ENCODE assay signal across 13 mouse cellular contexts in the genomic region with DNA sequence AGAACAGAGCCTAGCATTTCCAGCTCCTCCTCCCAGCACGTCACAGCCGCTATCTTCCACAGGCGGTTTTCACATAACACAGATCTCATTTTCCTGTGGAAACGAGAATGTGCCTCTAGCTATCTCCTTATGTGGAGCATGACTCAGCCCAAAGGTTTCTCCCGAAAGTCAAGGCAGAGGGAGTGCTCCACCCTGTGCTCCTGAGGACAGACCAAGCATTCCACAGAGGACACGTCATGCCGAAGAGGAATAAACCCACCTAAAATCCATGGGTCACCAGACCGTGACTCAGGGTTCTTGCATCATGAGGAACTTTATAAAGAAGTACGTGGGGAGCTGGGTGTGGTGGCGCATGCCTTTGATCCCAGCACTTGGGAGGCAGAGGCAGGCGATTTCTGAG. TPM values are rescaled to one million over a fixed set of nuclear protein-coding genes. Genes with fewer than 3 reads are reported as not detected.
DNase-seq lines count a peak whose midpoint lies in the region; ATAC-seq lines count a peak whose summit lies in the region.
"Had no signal": no experiment of that assay in that cellular context is flagged by ENCODE, and none has a peak within 500 bp of the region (broad histone marks: within the 10 kb centered on the region; RNA-seq: fewer than 3 reads in every experiment).

No protein-coding gene starts in this region.

- H3K4me3 ChIP-seq in midbrain, embryonic 11.5 days (ENCODE audit: low read depth, low read length) = no peak overlapping the region
- H3K4me3 ChIP-seq in midbrain, embryonic 15.5 days = no peak overlapping the region
- no peak overlapping the region for H3K4me3 ChIP-seq in macrophage (ENCODE audit: inconsistent target)
- H3K4me3 ChIP-seq in forebrain, embryonic 15.5 days = no peak overlapping the region
- no peak overlapping the region for H3K4me3 ChIP-seq in forebrain, embryonic 13.5 days
- H3K4me3 ChIP-seq: liver, embryonic 15.5 days; stomach, embryonic 15.5 days had no signal

- H3K9ac ChIP-seq in midbrain, embryonic 11.5 days (ENCODE audit: low read length) = no peak overlapping the region
- no peak overlapping the region for H3K9ac ChIP-seq in midbrain, embryonic 15.5 days
- no peak overlapping the region for H3K9ac ChIP-seq in forebrain, embryonic 15.5 days (replicated peaks)
- H3K9ac ChIP-seq in forebrain, embryonic 13.5 days = no peak overlapping the region
- H3K9ac ChIP-seq: forebrain, postnatal 0 days; liver, embryonic 15.5 days; stomach, embryonic 15.5 days had no signal

- no peaks in the 10 kb centered on the region for H3K27me3 ChIP-seq in midbrain, embryonic 11.5 days (ENCODE audit: control insufficient read depth, insufficient read depth, low read length)
- no peaks in the 10 kb centered on the region for H3K27me3 ChIP-seq in midbrain, embryonic 15.5 days (replicated peaks)
- H3K27me3 ChIP-seq in forebrain, embryonic 15.5 days = no peaks in the 10 kb centered on the region
- H3K27me3 ChIP-seq in forebrain, embryonic 13.5 days = no peaks in the 10 kb centered on the region
- H3K27me3 ChIP-seq: CH12.LX; liver, embryonic 15.5 days; stomach, embryonic 15.5 days had no signal

- no peaks in the 10 kb centered on the region for H3K4me1 ChIP-seq in midbrain, embryonic 11.5 days (ENCODE audit: control insufficient read depth, insufficient read depth, low read length)
- no peaks in the 10 kb centered on the region for H3K4me1 ChIP-seq in midbrain, embryonic 15.5 days
- H3K4me1 ChIP-seq in forebrain, embryonic 15.5 days = no peaks in the 10 kb centered on the region
- no peaks in the 10 kb centered on the region for H3K4me1 ChIP-seq in forebrain, embryonic 13.5 days
- H3K4me1 ChIP-seq: stomach, embryonic 15.5 days had no signal

- WGBS in midbrain, embryonic 11.5 days = 92% methylated on average over 11 of the region's 11 CpGs
- WGBS in midbrain, embryonic 15.5 days = 91% methylated on average over 11 of the region's 11 CpGs
- WGBS in macrophage (ENCODE audit: missing documents) = 77% methylated on average over 11 of the region's 11 CpGs
- WGBS in forebrain, embryonic 15.5 days = 94% methylated on average over 11 of the region's 11 CpGs
- 93% methylated on average over 11 of the region's 11 CpGs for WGBS in forebrain, embryonic 13.5 days

- peaks cover 39% of the 10 kb centered on the region for H3K36me3 ChIP-seq in midbrain, embryonic 11.5 days (ENCODE audit: control insufficient read depth, insufficient read depth, low read length)
- H3K36me3 ChIP-seq in midbrain, embryonic 15.5 days (replicated peaks) = peaks cover 70% of the 10 kb centered on the region
- peaks cover 66% of the 10 kb centered on the region for H3K36me3 ChIP-seq in macrophage (ENCODE audit: inconsistent target)
- H3K36me3 ChIP-seq in forebrain, embryonic 15.5 days = peaks cover 89% of the 10 kb centered on the region
- peaks cover 97% of the 10 kb centered on the region for H3K36me3 ChIP-seq in forebrain, embryonic 13.5 days (ENCODE audit: poor library complexity, severe bottlenecking)

- H3K4me2 ChIP-seq in midbrain, embryonic 11.5 days = no peak overlapping the region
- H3K4me2 ChIP-seq in midbrain, embryonic 15.5 days = no peak overlapping the region
- H3K4me2 ChIP-seq in forebrain, embryonic 15.5 days (replicated peaks) = no peak overlapping the region
- H3K4me2 ChIP-seq in forebrain, embryonic 13.5 days = no peak overlapping the region
- H3K4me2 ChIP-seq: liver, embryonic 15.5 days; stomach, embryonic 15.5 days had no signal

- H3K27ac ChIP-seq in midbrain, embryonic 11.5 days (ENCODE audit: low read depth, low read length) = no peak overlapping the region
- H3K27ac ChIP-seq in midbrain, embryonic 15.5 days = no peak overlapping the region
- peak overlapping the region; percentile 78 for H3K27ac ChIP-seq in macrophage
- H3K27ac ChIP-seq in forebrain, embryonic 15.5 days (replicated peaks) = no peak overlapping the region
- no peak overlapping the region for H3K27ac ChIP-seq in forebrain, embryonic 13.5 days
- H3K27ac ChIP-seq: liver, embryonic 15.5 days; stomach, embryonic 15.5 days had no signal

- H3K79me2 ChIP-seq in macrophage (ENCODE audit: inconsistent target) = no peaks in the 10 kb centered on the region

- ATAC-seq in midbrain, embryonic 11.5 days (ENCODE audit: low FRiP score) = no peak
- ATAC-seq in midbrain, embryonic 15.5 days (replicated peaks) = no peak
- ATAC-seq in forebrain, embryonic 15.5 days (replicated peaks) = no peak
- ATAC-seq in forebrain, embryonic 13.5 days = no peak
- ATAC-seq: forebrain, postnatal 0 days had no signal

- peak; percentile 95 for DNase-seq in heart, adult 11 months
- no peak for DNase-seq in heart, adult 8-10 months (ENCODE audit: low spot score)
- peak; percentile 45 for DNase-seq in midbrain, embryonic 11.5 days (ENCODE audit: low spot score, missing footprints)
- peak; percentile 86 for DNase-seq in adrenal gland, adult 2 months
- DNase-seq: forebrain, postnatal 0 days had no signal

- no peaks in the 10 kb centered on the region for H3K9me3 ChIP-seq in midbrain, embryonic 11.5 days (ENCODE audit: control insufficient read depth, low read length)
- no peaks in the 10 kb centered on the region for H3K9me3 ChIP-seq in midbrain, embryonic 15.5 days
- H3K9me3 ChIP-seq in forebrain, embryonic 15.5 days = no peaks in the 10 kb centered on the region
- H3K9me3 ChIP-seq in forebrain, embryonic 13.5 days (replicated peaks) = no peaks in the 10 kb centered on the region
- H3K9me3 ChIP-seq: liver, embryonic 15.5 days; stomach, embryonic 15.5 days had no signal

RNA-seq across cellular contexts. Expression of gene Psmd4, which starts 24.2 kb away (rescaled TPM):
- 100 to 1,000 TPM; 124 to 149 (median 127) TPM for total RNA-seq in heart, adult 8-10 months (2022)
- 300 and 316 TPM in 2 replicates for polyA plus RNA-seq in midbrain, embryonic 11.5 days (2014; fragmentation: Nextera tagmentation; extraction: Ambion mirVana)
- 277 and 284 TPM in 2 replicates for polyA plus RNA-seq in midbrain, embryonic 15.5 days (2015; fragmentation: Nextera tagmentation; extraction: Ambion mirVana)
- 100 to 1,000 TPM; 312 to 335 TPM for total RNA-seq in adrenal gland, adult 2 months (2021)
- 105 and 114 TPM in 2 replicates for polyA plus RNA-seq in adrenal gland, adult 2 months (2012; rRNA removed)
- 100 to 1,000 TPM in 18 of 26 experiments, 10 to 100 TPM in 8; 60.3 to 149 (median 109) TPM for total RNA-seq in macrophage (2018; cell fraction: chromatin; rRNA removed)
- 100 to 1,000 TPM in 24 of 26 experiments, 10 to 100 TPM in 2; 95.5 to 160 (median 124) TPM for total RNA-seq in macrophage (2018; cell fraction: cytosol; rRNA removed)
- total RNA-seq in macrophage (2018; cell fraction: nucleus; rRNA removed) = 100 to 1,000 TPM in 6 of 26 experiments, 10 to 100 TPM in 20; 57.2 to 121 (median 87.1) TPM
- polyA plus RNA-seq in macrophage (2018) = 102 to 143 TPM (median 138 TPM) in 3 replicates
- 291 and 296 TPM in 2 replicates for polyA plus RNA-seq in forebrain, embryonic 15.5 days (2015; fragmentation: Nextera tagmentation; extraction: Ambion mirVana)
- polyA plus RNA-seq in forebrain, embryonic 13.5 days (2015; fragmentation: Nextera tagmentation; extraction: Ambion mirVana) = 299 and 311 TPM in 2 replicates

RNA-seq across cellular contexts. Expression of gene Pip5k1a, which starts 40.2 kb away (rescaled TPM):
- 10 to 100 TPM; 15.4 to 17.4 (median 16.5) TPM for total RNA-seq in heart, adult 8-10 months (2022)
- polyA plus RNA-seq in midbrain, embryonic 11.5 days (2014; fragmentation: Nextera tagmentation; extraction: Ambion mirVana) = 13.2 and 15.1 TPM in 2 replicates
- polyA plus RNA-seq in midbrain, embryonic 15.5 days (2015; fragmentation: Nextera tagmentation; extraction: Ambion mirVana) = 17.2 and 17.4 TPM in 2 replicates
- total RNA-seq in adrenal gland, adult 2 months (2021) = 10 to 100 TPM; 40.8 to 49.9 TPM
- polyA plus RNA-seq in adrenal gland, adult 2 months (2012; rRNA removed) = 16.4 and 18.7 TPM in 2 replicates
- total RNA-seq in macrophage (2018; cell fraction: chromatin; rRNA removed) = 100 to 1,000 TPM in 13 of 26 experiments, 10 to 100 TPM in 13; 70.1 to 292 (median 100) TPM
- total RNA-seq in macrophage (2018; cell fraction: cytosol; rRNA removed) = 10 to 100 TPM; 20.6 to 67.6 (median 24.4) TPM
- 100 to 1,000 TPM in 2 of 26 experiments, 10 to 100 TPM in 24; 34.2 to 132 (median 54.4) TPM for total RNA-seq in macrophage (2018; cell fraction: nucleus; rRNA removed)
- 16.2 to 19.1 TPM (median 17.0 TPM) in 3 replicates for polyA plus RNA-seq in macrophage (2018)
- polyA plus RNA-seq in forebrain, embryonic 15.5 days (2015; fragmentation: Nextera tagmentation; extraction: Ambion mirVana) = 20.5 and 21.6 TPM in 2 replicates
- 20.4 and 20.6 TPM in 2 replicates for polyA plus RNA-seq in forebrain, embryonic 13.5 days (2015; fragmentation: Nextera tagmentation; extraction: Ambion mirVana)

RNA-seq across cellular contexts. Expression of gene Vps72, which starts 44.3 kb away (rescaled TPM):
- 10 to 100 TPM; 27.9 to 35.3 (median 32.0) TPM for total RNA-seq in heart, adult 8-10 months (2022)
- 221 and 238 TPM in 2 replicates for polyA plus RNA-seq in midbrain, embryonic 11.5 days (2014; fragmentation: Nextera tagmentation; extraction: Ambion mirVana)
- polyA plus RNA-seq in midbrain, embryonic 15.5 days (2015; fragmentation: Nextera tagmentation; extraction: Ambion mirVana) = 212 and 216 TPM in 2 replicates
- total RNA-seq in adrenal gland, adult 2 months (2021) = 10 to 100 TPM; 52.4 to 64.0 TPM
- polyA plus RNA-seq in adrenal gland, adult 2 months (2012; rRNA removed) = 82.4 and 83.0 TPM in 2 replicates
- 100 to 1,000 TPM in 1 of 26 experiments, 10 to 100 TPM in 25; 32.5 to 112 (median 50.1) TPM for total RNA-seq in macrophage (2018; cell fraction: chromatin; rRNA removed)
- total RNA-seq in macrophage (2018; cell fraction: cytosol; rRNA removed) = 10 to 100 TPM; 31.2 to 55.0 (median 47.8) TPM
- total RNA-seq in macrophage (2018; cell fraction: nucleus; rRNA removed) = 10 to 100 TPM; 24.9 to 59.2 (median 37.7) TPM
- polyA plus RNA-seq in macrophage (2018) = 43.0 to 54.7 TPM (median 43.9 TPM) in 3 replicates
- polyA plus RNA-seq in forebrain, embryonic 15.5 days (2015; fragmentation: Nextera tagmentation; extraction: Ambion mirVana) = 235 and 247 TPM in 2 replicates
- 266 and 271 TPM in 2 replicates for polyA plus RNA-seq in forebrain, embryonic 13.5 days (2015; fragmentation: Nextera tagmentation; extraction: Ambion mirVana)

RNA-seq across cellular contexts. Expression of gene Zfp687, which starts 51.3 kb away (rescaled TPM):
- total RNA-seq in heart, adult 8-10 months (2022) = 10 to 100 TPM in 3 of 4 experiments, 1 to 10 TPM in 1; 10.0 to 16.2 (median 12.6) TPM
- 24.1 and 29.7 TPM in 2 replicates for polyA plus RNA-seq in midbrain, embryonic 11.5 days (2014; fragmentation: Nextera tagmentation; extraction: Ambion mirVana)
- 20.7 and 21.2 TPM in 2 replicates for polyA plus RNA-seq in midbrain, embryonic 15.5 days (2015; fragmentation: Nextera tagmentation; extraction: Ambion mirVana)
- 10 to 100 TPM; 26.3 to 29.5 TPM for total RNA-seq in adrenal gland, adult 2 months (2021)
- 27.9 and 32.0 TPM in 2 replicates for polyA plus RNA-seq in adrenal gland, adult 2 months (2012; rRNA removed)
- total RNA-seq in macrophage (2018; cell fraction: chromatin; rRNA removed) = 10 to 100 TPM; 21.2 to 73.2 (median 38.5) TPM
- total RNA-seq in macrophage (2018; cell fraction: cytosol; rRNA removed) = 10 to 100 TPM in 14 of 26 experiments, 1 to 10 TPM in 12; 5.1 to 16.3 (median 10.6) TPM
- 10 to 100 TPM; 19.1 to 42.8 (median 33.2) TPM for total RNA-seq in macrophage (2018; cell fraction: nucleus; rRNA removed)
- 8.3 to 8.9 TPM (median 8.9 TPM) in 3 replicates for polyA plus RNA-seq in macrophage (2018)
- polyA plus RNA-seq in forebrain, embryonic 15.5 days (2015; fragmentation: Nextera tagmentation; extraction: Ambion mirVana) = 22.4 and 23.0 TPM in 2 replicates
- polyA plus RNA-seq in forebrain, embryonic 13.5 days (2015; fragmentation: Nextera tagmentation; extraction: Ambion mirVana) = 26.6 and 27.8 TPM in 2 replicates

RNA-seq across cellular contexts. Expression of gene Tmod4, which starts 57.7 kb away (rescaled TPM):
- total RNA-seq in heart, adult 8-10 months (2022) = 10 to 100 TPM; 35.7 to 43.4 (median 39.0) TPM
- polyA plus RNA-seq in midbrain, embryonic 11.5 days (2014; fragmentation: Nextera tagmentation; extraction: Ambion mirVana) = 0.97 TPM in 1 of 2 replicates, not detected in the other
- 1.7 and 2.0 TPM in 2 replicates for polyA plus RNA-seq in midbrain, embryonic 15.5 days (2015; fragmentation: Nextera tagmentation; extraction: Ambion mirVana)
- total RNA-seq in adrenal gland, adult 2 months (2021) = under 1 TPM; 0.48 to 0.52 TPM
- polyA plus RNA-seq in adrenal gland, adult 2 months (2012; rRNA removed) = 0.17 and 0.30 TPM in 2 replicates
- total RNA-seq in macrophage (2018; cell fraction: chromatin; rRNA removed) = 1 to 10 TPM in 8 of 26 experiments, under 1 TPM in 5, not detected in 13; 0.66 to 2.5 (median 1.2) TPM
- under 1 TPM in 1 of 26 experiments, not detected in 25; 0.28 TPM for total RNA-seq in macrophage (2018; cell fraction: cytosol; rRNA removed)
- 1 to 10 TPM in 6 of 26 experiments, under 1 TPM in 3, not detected in 17; 0.48 to 1.9 (median 1.1) TPM for total RNA-seq in macrophage (2018; cell fraction: nucleus; rRNA removed)
- polyA plus RNA-seq in macrophage (2018) = not detected in 3 replicates
- 0.74 and 1.1 TPM in 2 replicates for polyA plus RNA-seq in forebrain, embryonic 15.5 days (2015; fragmentation: Nextera tagmentation; extraction: Ambion mirVana)
- 0.72 and 0.81 TPM in 2 replicates for polyA plus RNA-seq in forebrain, embryonic 13.5 days (2015; fragmentation: Nextera tagmentation; extraction: Ambion mirVana)
- total RNA-seq: monocyte, adult 5-6 weeks had no signal
